Mouse (Mus musculus): ENCODE measurements at regions not wholly inside any gene's neighbourhood (a gene's known extent, or its start where the extent isn't known, plus 50 kb on each side); places are given as distances from the start of the nearest gene placed in this dataset.

DNA sequence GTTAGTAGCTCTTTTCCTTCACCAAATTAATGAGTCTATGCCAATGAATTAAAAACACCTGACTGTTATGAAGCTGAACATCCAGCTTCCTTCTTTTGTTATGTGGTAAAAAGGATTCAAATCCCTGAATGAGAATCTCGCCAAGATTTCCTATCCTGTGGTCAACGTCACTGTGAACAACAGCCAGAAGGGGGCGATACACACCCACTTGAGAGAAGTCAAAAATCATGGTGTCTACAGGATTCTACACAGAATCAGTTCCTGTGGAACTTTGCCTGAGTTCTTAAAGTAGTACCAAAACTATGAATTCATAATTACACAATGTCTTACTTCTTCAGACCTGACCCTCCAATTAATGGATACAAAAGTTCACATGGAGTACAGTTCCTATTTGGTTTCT is 1028.1 kb upstream of the Acvr2a start (continued):
- TF ChIP-seq CTCF (IDR thresholded peaks at IDR 0.05 in 2 of 3, conservative IDR thresholded peaks at IDR 0.05 in 1 of 3; ENCODE audit: control insufficient read depth in 1 of 3, insufficient read depth in 1 of 3, low read depth in 2 of 3, low read length in 3 of 3, poor library complexity in 1 of 3, severe bottlenecking in 1 of 3) (peak; percentile 36 to 61 (median 58)), ZC3H11A (IDR thresholded peaks at IDR 0.05; ENCODE audit: low read depth, low read length) (peak; percentile 41), UBTF (IDR thresholded peaks at IDR 0.05; ENCODE audit: borderline replicate concordance, insufficient read depth, low read depth, low read length) (no peak), HCFC1 (IDR thresholded peaks at IDR 0.05; ENCODE audit: low read depth, low read length) (no peak), POLR2A (IDR thresholded peaks at IDR 0.05; ENCODE audit: control insufficient read depth in 1 of 2, insufficient read depth in 1 of 2, low read depth in 1 of 2, low read length in 2 of 2, poor library complexity in 1 of 2) (no peak), SIN3A (IDR thresholded peaks at IDR 0.05; ENCODE audit: low read length) (no peak), SMC3 (IDR thresholded peaks at IDR 0.05; ENCODE audit: low read depth, low read length) (peak; percentile 51), EP300 (IDR thresholded peaks at IDR 0.05; ENCODE audit: low read depth in 1 of 2, low read length in 2 of 2) (no peak), USF1 (IDR thresholded peaks at IDR 0.05; ENCODE audit: low read depth, low read length) (no peak), ZMIZ1 (IDR thresholded peaks at IDR 0.05; ENCODE audit: low read depth, low read length) (no peak), ZNF384 (IDR thresholded peaks at IDR 0.05; ENCODE audit: low read depth, low read length) (no peak), MXI1 (IDR thresholded peaks at IDR 0.05; ENCODE audit: low read depth, low read length) (no peak), RAD21 (IDR thresholded peaks at IDR 0.05; ENCODE audit: low read depth, low read length) (peak; percentile 63)

DNA sequence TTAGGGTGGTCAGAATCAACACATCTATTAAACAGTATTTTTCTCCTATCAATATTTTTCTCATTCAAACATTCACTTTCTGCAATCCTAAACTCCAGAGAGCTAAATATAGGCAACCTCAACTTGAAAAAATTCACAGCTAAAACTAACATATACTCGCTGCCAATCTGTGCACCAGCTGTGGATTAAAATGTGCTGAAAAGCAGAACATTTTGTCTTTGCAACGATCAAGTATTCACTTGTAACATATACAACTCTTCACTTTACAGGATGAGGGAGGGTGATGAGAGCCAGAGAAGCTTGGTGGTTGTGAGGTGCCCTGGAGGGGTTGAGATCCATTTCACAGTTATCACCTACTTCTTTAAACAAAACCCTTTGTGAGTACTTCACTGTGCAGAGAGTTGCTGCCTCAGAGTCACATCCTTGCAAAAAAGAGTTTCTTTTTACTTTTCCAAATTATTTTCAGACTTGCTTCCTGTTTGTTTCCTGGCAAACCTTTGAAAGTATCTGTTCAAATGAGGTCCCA is 991.1 kb upstream of the Acvr2a start:
- Histone ChIP-seq H3K36me3 (ENCODE audit: control insufficient read depth in 1 of 2, insufficient read depth in 2 of 2, low read length in 2 of 2) (no peaks in the 10 kb centered on the region), H3K9ac (ENCODE audit: control insufficient read depth, low read depth, low read length, poor library complexity, severe bottlenecking) (no peak overlapping the region), H3K79me2 (ENCODE audit: control insufficient read depth, insufficient read depth, low read length, poor library complexity) (no peaks in the 10 kb centered on the region), H3K9me3 (replicated peaks; ENCODE audit: insufficient read depth, low read length) (no peaks in the 10 kb centered on the region), H3K27me3 (ENCODE audit: control insufficient read depth in 1 of 2, insufficient read depth in 2 of 2, low read length in 2 of 2) (no peaks in the 10 kb centered on the region), H3K4me3 (ENCODE audit: control insufficient read depth in 1 of 2, insufficient read depth in 1 of 2, low read depth in 2 of 2, low read length in 2 of 2) (no peak overlapping the region), H3K4me1 (ENCODE audit: control insufficient read depth in 1 of 2, insufficient read depth in 2 of 2, low read length in 2 of 2) (no peaks in the 10 kb centered on the region), H3K27ac (ENCODE audit: control insufficient read depth, low read depth, low read length) (no peak overlapping the region)
- DNase-seq (ENCODE audit: low read depth, low spot score): no peak
- TF ChIP-seq MYC (IDR thresholded peaks at IDR 0.05; ENCODE audit: low read depth, low read length): no peak
- no peak for TF ChIP-seq E2F4 (IDR thresholded peaks at IDR 0.05; ENCODE audit: borderline replicate concordance, low read depth, low read length)
- no peak for TF ChIP-seq HCFC1 (IDR thresholded peaks at IDR 0.05; ENCODE audit: low read depth, low read length)
- TF ChIP-seq ETS1 (IDR thresholded peaks at IDR 0.05; ENCODE audit: low read depth, low read length): no peak
- TF ChIP-seq ELF1 (IDR thresholded peaks at IDR 0.05; ENCODE audit: low read depth, low read length): no peak
- no peak for TF ChIP-seq UBTF (IDR thresholded peaks at IDR 0.05; ENCODE audit: borderline replicate concordance, insufficient read depth, low read depth, low read length)
- no peak for TF ChIP-seq BHLHE40 (IDR thresholded peaks at IDR 0.05; ENCODE audit: borderline replicate concordance, low read depth, low read length)

DNA sequence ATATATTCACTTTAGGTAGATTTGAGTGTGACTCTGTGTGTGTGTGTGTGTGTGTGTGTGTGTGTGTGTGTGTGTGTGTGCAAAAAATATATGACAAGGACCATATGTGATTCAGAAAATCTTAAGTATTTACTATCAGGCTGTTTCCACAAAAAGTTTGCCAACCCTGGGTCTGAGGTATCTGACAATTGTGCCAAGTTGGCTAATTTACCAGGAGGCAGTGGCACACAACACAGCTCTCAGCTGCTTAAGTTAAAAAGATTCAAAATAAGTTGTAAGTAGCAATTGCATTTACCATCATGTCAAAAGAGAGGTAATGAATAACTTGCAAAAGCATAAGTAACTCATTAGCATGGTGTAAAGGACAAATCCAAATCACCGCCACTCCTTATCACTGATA is 981.4 kb upstream of the Acvr2a start:
- no peaks in the 10 kb centered on the region for H3K79me2 ChIP-seq (ENCODE audit: control insufficient read depth, insufficient read depth, low read length, poor library complexity)
- H3K9ac ChIP-seq (ENCODE audit: control insufficient read depth, low read depth, low read length, poor library complexity, severe bottlenecking): no peak overlapping the region
- no peak for DNase-seq (ENCODE audit: low read depth, low spot score)
- no peaks in the 10 kb centered on the region for H3K36me3 ChIP-seq (ENCODE audit: control insufficient read depth in 1 of 2, insufficient read depth in 2 of 2, low read length in 2 of 2)
- H3K9me3 ChIP-seq (replicated peaks; ENCODE audit: insufficient read depth, low read length): no peaks in the 10 kb centered on the region
- no peak for TF ChIP-seq ZMIZ1 (IDR thresholded peaks at IDR 0.05; ENCODE audit: low read depth, low read length)
- TF ChIP-seq ETS1 (IDR thresholded peaks at IDR 0.05; ENCODE audit: low read depth, low read length): no peak
- no peak for TF ChIP-seq POLR2AphosphoS5 (IDR thresholded peaks at IDR 0.05; ENCODE audit: borderline replicate concordance, low read depth, low read length)
- no peaks in the 10 kb centered on the region for H3K4me1 ChIP-seq (ENCODE audit: control insufficient read depth in 1 of 2, insufficient read depth in 2 of 2, low read length in 2 of 2)
- H3K27me3 ChIP-seq (ENCODE audit: control insufficient read depth in 1 of 2, insufficient read depth in 2 of 2, low read length in 2 of 2): no peaks in the 10 kb centered on the region
- H3K27ac ChIP-seq (ENCODE audit: control insufficient read depth, low read depth, low read length): no peak overlapping the region
- no peak overlapping the region for H3K4me3 ChIP-seq (ENCODE audit: control insufficient read depth in 1 of 2, insufficient read depth in 1 of 2, low read depth in 2 of 2, low read length in 2 of 2)

Measured in MEL (cell line).